Mouse (Mus musculus) embryonic stem cell, embryonic (primary cell): ENCODE data around the gene Mindy2.

ENCODE experiments used
- CTCF ChIA-PET, 4 experiments: fragments of 300-600 bp in 2 of 4; fragments of 350-600 bp in 2 of 4; sonication (Branson Sonifier 250); formaldehyde crosslinking; loops; one replicate each; lab custom pipeline; 2022; ENCODE audit warnings: inconsistent platforms in 2 of 4; lab: Charles Lee
- POLR2A ChIA-PET, 4 experiments: fragments of 300-600 bp in 2 of 4; fragments of 350-600 bp in 2 of 4; sonication (Branson Sonifier 250); formaldehyde crosslinking; loops; one replicate each; lab custom pipeline; 2022; ENCODE audit warnings: antibody characterized with exemption in 4 of 4, inconsistent platforms in 1 of 4; lab: Charles Lee

Mindy2 gene

DNA sequence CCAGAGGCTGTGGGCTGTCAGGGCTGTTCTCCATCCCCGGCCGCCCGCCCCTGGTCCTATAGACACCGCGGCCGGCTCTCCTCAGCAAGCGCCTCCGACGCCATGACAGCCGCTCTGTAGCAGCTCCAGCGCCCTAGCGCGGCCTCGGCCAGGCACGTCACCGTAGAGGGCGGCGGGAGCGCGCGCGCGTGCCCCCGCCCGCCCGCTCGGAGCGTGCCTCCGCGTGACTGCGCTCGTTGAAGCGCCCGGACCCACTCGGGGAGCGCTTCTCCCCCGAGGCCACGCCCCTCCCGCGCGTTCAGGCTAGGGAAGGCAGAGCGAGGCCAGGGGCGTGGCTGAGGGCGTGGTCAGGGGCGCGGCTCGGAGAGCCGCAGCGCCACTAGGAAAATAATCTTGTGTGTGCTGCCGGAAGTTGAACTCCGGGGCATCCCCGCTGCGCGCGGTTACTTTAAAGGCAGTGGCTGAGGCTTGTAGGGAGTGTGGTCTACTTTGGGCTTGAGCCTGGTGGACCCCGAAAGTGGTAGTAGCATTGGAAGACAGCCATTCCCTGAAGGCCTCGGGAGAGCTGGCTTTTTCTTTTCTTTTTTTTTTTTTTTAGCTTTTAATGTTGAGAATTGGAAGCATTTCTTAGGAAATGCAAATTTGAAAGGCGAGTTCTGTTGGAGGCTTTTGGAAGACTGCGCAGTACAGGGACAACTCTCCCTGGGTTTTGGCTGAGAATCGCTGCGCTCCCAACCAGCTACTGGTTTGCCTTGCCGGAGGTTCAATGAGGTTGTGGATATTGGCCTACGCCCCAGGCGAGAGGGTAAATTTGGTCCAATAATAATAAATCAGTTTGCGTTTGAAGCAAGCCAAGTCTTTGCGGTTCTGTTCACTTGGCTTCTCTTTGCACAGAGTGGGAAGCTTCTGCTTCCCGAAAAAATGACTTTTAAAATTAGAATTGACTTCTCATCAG, at the start of gene Mindy2:
Gene Mindy2, minus strand, starts transcription at position 162 of the 955 bp plus-strand sequence.
- ChIA-PET POLR2A (interaction anchor here (0.6 to 1.5 kb wide), 20 partner anchors 12 to 1533 kb away, joined by 3 to 7 read pairs (median 3); partner anchors contain the start of genes Sltm (in 2 of the 4) and Adam10 (in 1 of the 4)), CTCF (interaction anchor here in 3 of 4 experiments (0.5 to 1.4 kb wide), 8 partner anchors 8 to 958 kb away, joined by 3 to 6 read pairs (median 4); no protein-coding TSS in a partner anchor)

DNA sequence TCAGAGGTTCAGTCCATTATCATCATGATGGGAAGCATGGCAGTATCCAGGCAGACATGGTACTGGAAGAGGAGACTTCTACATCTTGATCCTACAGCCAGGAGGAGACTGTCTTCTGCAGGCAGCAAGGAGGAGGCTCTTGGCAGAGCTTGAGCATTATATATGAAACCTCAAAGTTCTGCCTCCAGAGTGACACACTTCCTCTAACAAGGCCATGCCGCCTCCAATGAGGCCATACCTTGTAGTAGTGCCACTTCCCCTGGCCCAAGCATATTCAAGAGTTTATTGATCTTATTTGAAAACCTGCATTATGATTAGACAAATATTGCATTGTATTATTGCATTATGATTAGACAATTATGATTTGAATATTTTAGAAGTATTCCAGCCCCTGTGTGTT, 49.5 kb upstream of the Mindy2 start:
- CTCF ChIA-PET = no interaction called here
- POLR2A ChIA-PET = no interaction called here

GRCm38 (mm10) chr9:70703597-70704203, 46.7 kb upstream of the Mindy2 start:
- POLR2A ChIA-PET = interaction anchor here in 1 of 4 experiments (2.4 kb wide), 1 partner anchor 9 kb away, joined by 5 read pairs; no protein-coding TSS in a partner anchor

GRCm38 (mm10) chr9:70698090-70698489, 41.1 kb upstream of the Mindy2 start:
- CTCF ChIA-PET = no interaction called here
- POLR2A ChIA-PET = interaction anchor here in 1 of 4 experiments (0.6 to 1.3 kb wide), 3 partner anchors 9 to 1265 kb away, joined by 3 to 4 read pairs (median 4); no protein-coding TSS in a partner anchor

More at GRCm38 (mm10) chr9:70703597-70704203, 46.7 kb upstream of the Mindy2 start:
- CTCF ChIA-PET = no interaction called here

DNA sequence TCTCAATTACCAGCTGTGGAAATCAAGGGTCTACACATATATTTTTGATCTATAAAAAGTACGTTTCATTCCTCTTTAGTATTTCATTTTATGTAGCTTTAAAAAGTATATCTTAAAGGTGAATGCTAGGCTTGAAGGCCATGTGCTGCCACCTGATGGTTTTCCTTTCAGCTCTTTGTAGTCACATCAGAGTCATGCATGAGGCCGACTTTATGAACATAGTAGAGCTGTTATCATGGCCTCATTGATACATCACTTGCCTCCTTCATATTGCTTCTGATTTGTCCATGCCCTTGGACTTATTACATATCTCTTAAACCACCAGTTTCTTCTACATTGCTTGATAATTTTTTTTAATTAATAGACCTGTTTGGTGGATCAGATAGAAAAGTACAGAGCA, 38.7 kb upstream of the Mindy2 start:
- ChIA-PET POLR2A (interaction anchor here in 2 of 4 experiments (0.7 to 1.5 kb wide), 3 partner anchors 22 to 664 kb away, joined by 3 to 7 read pairs (median 3); no protein-coding TSS in a partner anchor), CTCF (no interaction called here)

DNA sequence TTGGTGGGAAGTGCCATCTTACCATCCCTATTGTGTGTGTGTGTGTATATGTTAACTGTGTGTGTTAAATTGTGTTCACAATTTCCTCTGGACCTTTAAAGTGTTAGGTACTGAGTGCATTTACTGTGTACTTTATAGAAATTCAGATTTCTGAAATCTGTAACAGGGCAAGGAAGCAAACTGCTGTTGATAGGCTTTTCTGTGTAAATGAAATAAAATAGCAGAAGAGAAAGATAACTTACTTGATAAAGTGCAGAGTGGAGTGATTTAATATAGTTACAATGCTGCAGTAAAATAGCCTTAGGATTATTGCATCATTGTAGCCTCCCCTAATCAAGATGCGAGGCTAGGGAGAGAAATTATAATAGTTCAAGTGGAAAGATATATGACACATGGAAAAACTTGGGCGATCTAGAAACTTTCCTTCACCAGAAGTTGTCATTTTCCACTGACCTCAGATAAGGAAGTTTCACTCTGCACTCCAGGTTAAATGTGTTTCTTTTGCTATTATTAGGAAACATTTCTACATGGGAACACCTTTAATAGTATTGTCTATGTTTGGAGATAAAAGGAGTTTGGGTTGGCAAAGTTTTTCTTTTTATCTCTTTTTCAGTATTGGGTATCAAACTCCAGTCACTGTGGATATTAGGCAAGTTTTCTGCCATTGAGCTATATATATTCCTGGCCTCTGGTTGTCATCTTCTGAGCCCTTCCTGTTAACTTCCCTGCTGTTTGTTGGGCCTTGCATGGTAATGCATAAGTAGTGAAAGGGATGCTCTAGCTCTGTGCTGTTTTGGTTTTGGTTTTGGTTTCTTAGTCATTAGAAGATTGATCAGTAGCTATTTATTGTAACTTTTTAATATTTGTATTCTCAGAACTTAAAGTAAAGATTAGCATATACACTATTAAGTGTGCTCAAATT, 35.1 kb upstream of the Mindy2 start:
- POLR2A ChIA-PET = interaction anchor here in 1 of 4 experiments (1.1 kb wide), 1 partner anchor 13 kb away, joined by 4 read pairs; the partner anchor contains the start of gene Adam10
- CTCF ChIA-PET = interaction anchor here in 1 of 4 experiments (0.7 kb wide), 1 partner anchor 238 kb away, joined by 4 read pairs; no protein-coding TSS in a partner anchor

DNA sequence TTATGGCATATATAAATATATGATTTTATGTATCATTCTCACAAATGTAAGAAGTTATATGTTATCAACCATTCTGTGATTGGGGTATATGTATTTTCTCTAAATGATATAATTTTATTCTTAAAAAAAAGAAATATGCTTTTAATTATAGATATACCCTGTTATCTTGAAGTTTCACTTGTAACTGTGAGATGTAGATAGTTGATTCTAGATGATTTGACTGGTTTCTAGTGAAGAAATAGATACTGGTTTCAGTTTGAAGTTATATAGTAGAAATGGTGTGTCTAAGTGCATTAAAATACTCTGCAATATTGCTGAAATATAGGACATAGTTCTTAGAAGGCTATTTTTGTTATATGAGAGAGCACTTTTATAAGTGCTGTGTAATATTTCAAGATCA, 33.6 kb upstream of the Mindy2 start:
- CTCF ChIA-PET = no interaction called here
- POLR2A ChIA-PET = no interaction called here

GRCm38 (mm10) chr9:70689926-70690325, 33.0 kb upstream of the Mindy2 start:
- CTCF ChIA-PET = interaction anchor here in 1 of 4 experiments (0.7 kb wide), 1 partner anchor 1842 kb away, joined by 3 read pairs; no protein-coding TSS in a partner anchor
- POLR2A ChIA-PET = interaction anchor here in 1 of 4 experiments (1.2 kb wide), 1 partner anchor 8 kb away, joined by 4 read pairs; no protein-coding TSS in a partner anchor

DNA sequence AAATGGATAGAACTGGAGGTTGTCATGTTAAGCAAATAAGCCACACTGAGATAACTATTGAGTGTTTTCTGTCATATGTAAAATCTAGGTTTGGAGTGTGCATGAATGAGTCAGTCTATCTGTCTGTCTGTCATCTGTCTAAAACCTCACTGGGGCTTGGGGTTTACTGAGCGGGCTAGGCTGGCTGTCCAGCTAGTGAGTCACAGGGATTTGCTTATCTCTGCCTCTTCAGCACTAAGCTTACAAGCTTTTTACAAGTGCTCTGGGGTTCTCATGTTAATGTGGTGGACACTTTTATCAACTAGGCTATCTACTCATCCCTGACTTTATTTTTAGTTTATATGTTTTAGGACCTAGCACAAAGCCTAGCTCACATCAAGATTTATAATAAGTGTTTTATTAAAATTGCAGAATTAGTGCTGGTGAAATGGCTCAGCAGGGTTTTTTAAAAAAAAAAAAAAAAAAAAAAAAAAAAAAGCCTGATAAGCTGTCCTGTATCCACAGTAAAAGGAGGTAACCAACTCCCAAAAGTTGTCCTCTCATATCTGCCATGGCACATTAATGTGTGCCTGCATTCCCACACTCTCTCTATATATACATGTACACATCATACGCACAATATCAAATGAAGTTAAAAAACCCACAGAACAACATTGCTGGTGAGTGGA, 31.5 kb upstream of the Mindy2 start:
- POLR2A ChIA-PET = interaction anchor here in 2 of 4 experiments (0.6 to 1.4 kb wide), 8 partner anchors 10 to 287 kb away, joined by 3 to 6 read pairs (median 3); partner anchors contain the start of gene Adam10 (in 1 of the 2)
- CTCF ChIA-PET = interaction anchor here in 1 of 4 experiments (0.7 kb wide), 1 partner anchor 123 kb away, joined by 3 read pairs; no protein-coding TSS in a partner anchor

- ChIA-PET POLR2A (no interaction called here), CTCF (no interaction called here)
Measured at GRCm38 (mm10) chr9:70682202-70682601, 25.2 kb upstream of the Mindy2 start.

DNA sequence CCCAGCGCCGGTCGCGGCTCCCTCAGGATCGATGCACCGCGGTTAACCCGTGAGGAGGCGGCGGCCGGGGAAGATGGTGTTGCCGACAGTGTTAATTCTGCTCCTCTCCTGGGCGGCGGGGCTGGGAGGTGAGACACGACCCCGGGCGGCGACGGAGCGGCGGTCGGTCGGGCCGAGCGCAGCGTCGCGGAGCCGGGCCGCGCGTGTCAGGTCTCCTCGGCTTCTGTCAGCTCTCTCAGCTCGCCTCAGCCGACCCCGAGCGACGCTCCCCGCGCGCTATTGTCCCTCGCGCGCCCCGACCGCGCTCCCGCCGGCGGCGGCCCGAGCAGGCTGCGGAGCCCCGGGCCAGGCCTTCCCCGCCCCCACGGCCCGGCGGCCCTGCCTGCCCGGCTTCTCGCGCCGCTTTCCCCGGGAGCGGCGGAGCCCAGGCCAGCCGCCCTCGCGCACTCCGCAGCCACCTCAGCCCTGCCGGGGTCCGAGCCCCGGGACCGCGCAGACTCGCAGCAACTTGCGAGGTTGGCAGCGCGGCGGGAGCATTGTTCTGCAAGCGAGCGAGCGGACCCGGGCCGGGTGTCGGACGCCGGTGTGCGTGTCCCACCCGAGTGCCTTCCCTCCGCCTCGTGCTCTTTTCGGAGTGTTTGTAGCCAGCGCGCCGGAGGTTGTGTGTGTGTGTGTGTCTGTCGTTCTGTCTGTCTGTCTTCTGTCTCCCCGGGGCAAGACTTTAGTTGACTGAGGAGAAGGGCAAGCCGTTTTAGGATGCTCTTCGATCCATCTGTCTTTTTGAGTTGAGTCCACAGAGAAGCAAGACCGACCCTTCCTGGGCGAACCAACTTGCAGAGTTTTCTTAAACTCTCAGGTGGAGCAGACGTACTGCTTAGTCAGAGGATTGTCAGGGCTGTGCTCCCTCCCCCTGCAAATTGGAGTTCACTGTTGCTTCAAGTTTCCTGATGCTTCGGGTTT, 22.4 kb upstream of the Mindy2 start:
- CTCF ChIA-PET = interaction anchor here in 1 of 4 experiments (1.4 kb wide), 1 partner anchor 251 kb away, joined by 4 read pairs; no protein-coding TSS in a partner anchor
- POLR2A ChIA-PET = interaction anchor here in 3 of 4 experiments (0.6 to 1.5 kb wide), 7 partner anchors 9 to 245 kb away, joined by 3 to 4 read pairs (median 3); partner anchors contain the start of gene Mindy2 (in 1 of the 3)

GRCm38 (mm10) chr9:70678682-70679131, 21.7 kb upstream of the Mindy2 start, which contains the start of gene Adam10:
Adam10 (plus strand) TSS chr9:70678997.
- ChIA-PET CTCF (interaction anchor here in 1 of 4 experiments (0.8 to 1.4 kb wide), 2 partner anchors 247 to 251 kb away, joined by 4 to 5 read pairs; no protein-coding TSS in a partner anchor), POLR2A (interaction anchor here (0.6 to 1.3 kb wide), 7 partner anchors 9 to 246 kb away, joined by 3 to 4 read pairs (median 3); partner anchors contain the start of gene Mindy2 (in 1 of the 4))

- CTCF ChIA-PET = interaction anchor here (0.5 to 1.4 kb wide), 7 partner anchors 18 to 254 kb away, joined by 3 to 9 read pairs (median 4); no protein-coding TSS in a partner anchor
Measured at GRCm38 (mm10) chr9:70675961-70676360, 19.0 kb upstream of the Mindy2 start.

GRCm38 (mm10) chr9:70675117-70675516, 18.1 kb upstream of the Mindy2 start:
- POLR2A ChIA-PET = interaction anchor here in 2 of 4 experiments (0.7 to 1.3 kb wide), 3 partner anchors 10 to 541 kb away, joined by 3 to 4 read pairs (median 4); no protein-coding TSS in a partner anchor
- CTCF ChIA-PET = interaction anchor here in 1 of 4 experiments (1.3 kb wide), 1 partner anchor 168 kb away, joined by 8 read pairs; no protein-coding TSS in a partner anchor

More at GRCm38 (mm10) chr9:70675961-70676360, 19.0 kb upstream of the Mindy2 start:
- POLR2A ChIA-PET = interaction anchor here in 2 of 4 experiments (0.7 to 1.3 kb wide), 4 partner anchors 11 to 540 kb away, joined by 3 to 4 read pairs (median 4); no protein-coding TSS in a partner anchor

- POLR2A ChIA-PET = interaction anchor here in 1 of 4 experiments (1.0 to 1.1 kb wide), 2 partner anchors 16 to 23 kb away, joined by 3 read pairs; no protein-coding TSS in a partner anchor
- CTCF ChIA-PET = interaction anchor here in 2 of 4 experiments (0.5 to 0.9 kb wide), 2 partner anchors 256 to 941 kb away, joined by 3 read pairs; no protein-coding TSS in a partner anchor
Measured at GRCm38 (mm10) chr9:70673656-70674055, 16.7 kb upstream of the Mindy2 start.
